Mouse (Mus musculus): ENCODE measurements at regions not wholly inside any gene's neighbourhood (a gene's known extent, or its start where the extent isn't known, plus 50 kb on each side); places are given as distances from the start of the nearest gene placed in this dataset.
A peak's percentile ranks its signal among the peaks of the same experiment; 100 is the strongest.

GRCm38 (mm10) chr13:71138745-71139312 is 297.2 kb upstream of the Adamts16 start:
- DNase-seq (ENCODE audit: low spot score) = no peak

GRCm38 (mm10) chr13:71135940-71136632 is 294.5 kb upstream of the Adamts16 start:
- no peak for DNase-seq (ENCODE audit: low spot score)

DNA sequence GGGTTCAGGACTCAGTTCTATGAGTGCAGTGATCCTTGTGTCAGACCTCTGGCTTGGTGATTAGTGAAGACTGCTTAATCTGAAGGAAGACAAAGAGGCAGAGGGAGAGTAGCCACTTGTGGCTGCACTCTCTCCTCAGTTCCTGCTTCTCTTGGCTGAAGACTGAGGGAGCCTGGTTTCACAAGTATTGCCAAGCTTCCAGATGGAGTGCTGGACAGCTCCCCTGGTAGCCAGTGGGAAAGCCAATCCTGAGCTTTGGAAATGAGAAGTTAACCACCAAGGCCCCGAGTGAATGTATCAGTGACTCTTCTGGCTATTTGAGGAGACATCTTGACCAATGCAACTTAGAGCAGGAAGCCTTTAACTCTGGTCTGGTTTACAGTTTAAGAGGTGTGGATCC is 279.9 kb upstream of the Adamts16 start:
- peak; percentile 8 for DNase-seq (ENCODE audit: low spot score)

GRCm38 (mm10) chr13:71108175-71108574 is 266.6 kb upstream of the Adamts16 start:
- DNase-seq (ENCODE audit: low spot score) = no peak

DNA sequence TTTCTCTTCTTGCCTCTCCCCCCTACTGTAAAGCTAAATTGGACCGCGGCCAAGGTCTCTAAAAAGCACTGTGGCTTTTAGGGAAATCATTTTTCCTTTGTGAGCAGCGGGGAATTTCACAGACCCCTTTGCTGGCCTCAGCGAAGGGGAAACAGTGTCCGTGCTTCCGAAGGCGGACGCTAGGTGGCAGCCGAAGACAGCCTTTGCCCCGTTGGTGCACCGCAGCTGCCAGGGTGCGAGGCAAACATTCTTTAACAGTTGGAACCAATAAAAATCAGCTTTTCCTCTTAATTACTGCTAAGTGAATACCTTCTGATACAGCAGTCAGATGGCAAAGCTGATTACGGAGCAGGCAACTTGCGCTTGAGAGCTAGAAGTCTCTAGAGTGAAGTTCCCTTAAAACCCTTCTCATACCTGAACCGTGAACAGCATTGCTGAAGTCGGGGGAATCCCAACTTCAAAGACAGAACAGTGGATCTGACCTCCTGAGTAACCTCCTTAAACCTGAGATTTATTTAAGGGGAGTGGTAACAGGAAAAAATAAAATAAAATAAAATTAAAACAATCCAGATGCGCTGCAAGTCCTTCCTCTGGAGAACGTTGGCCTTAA is 263.7 kb upstream of the Adamts16 start:
- peak; percentile 53 for DNase-seq (ENCODE audit: low spot score)

- no peak for DNase-seq (ENCODE audit: low spot score)
These were observed 263.0 kb upstream of the Adamts16 start for GRCm38 (mm10) chr13:71104419-71105228.

- DNase-seq (ENCODE audit: low spot score) = no peak
These were observed 242.7 kb upstream of the Adamts16 start for GRCm38 (mm10) chr13:71084301-71084700.

- no peak for DNase-seq (ENCODE audit: low spot score)
These were observed 234.3 kb upstream of the Adamts16 start for GRCm38 (mm10) chr13:71075916-71076315.

DNA sequence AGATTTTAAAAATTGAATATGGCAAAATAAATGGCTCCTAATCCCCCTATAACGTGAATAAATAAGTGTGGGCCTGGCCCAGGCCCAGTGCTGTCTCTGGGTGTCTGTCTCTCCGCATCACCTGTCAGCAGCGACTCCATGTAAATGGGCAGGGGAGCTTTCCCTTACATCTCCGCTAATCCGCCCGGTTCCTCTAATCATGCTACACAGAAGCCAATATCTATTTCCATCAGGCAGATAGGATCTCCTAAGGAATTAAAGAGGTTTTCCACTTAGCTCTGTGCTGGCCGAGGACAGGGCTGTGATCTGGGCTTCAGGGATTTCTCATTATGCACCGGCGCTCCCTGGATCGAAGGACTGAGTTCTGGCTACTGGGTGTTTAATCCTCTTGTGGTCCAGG is 232.4 kb upstream of the Adamts16 start:
- no peak for DNase-seq (ENCODE audit: low spot score)

- DNase-seq (ENCODE audit: low spot score) = no peak
These were observed 227.2 kb upstream of the Adamts16 start for GRCm38 (mm10) chr13:71068757-71069201.

DNA sequence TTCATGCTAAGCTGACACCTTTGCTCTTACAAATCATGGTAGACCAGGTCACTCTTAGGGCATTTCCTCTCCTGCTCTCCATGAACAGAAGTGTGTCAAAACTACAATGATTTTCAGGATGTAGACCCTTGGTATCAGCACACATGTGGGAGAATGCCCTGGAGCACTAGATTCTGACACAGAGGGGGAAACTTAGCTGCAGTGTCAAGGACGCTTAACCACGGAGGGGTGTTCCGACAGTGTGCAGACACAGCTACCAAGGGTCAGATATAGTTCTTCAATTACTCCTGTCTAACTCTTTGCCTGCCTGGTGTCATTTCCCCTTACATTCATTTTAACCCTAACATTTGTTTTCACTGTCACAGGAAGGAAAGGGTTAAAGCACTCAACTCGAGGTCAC is 226.4 kb upstream of the Adamts16 start:
- no peak for DNase-seq (ENCODE audit: low spot score)

GRCm38 (mm10) chr13:71065568-71065967 is 224.0 kb upstream of the Adamts16 start:
- DNase-seq (ENCODE audit: low spot score) = no peak

- no peak for DNase-seq (ENCODE audit: low spot score)
These were observed 223.1 kb upstream of the Adamts16 start for GRCm38 (mm10) chr13:71064590-71065307.

DNA sequence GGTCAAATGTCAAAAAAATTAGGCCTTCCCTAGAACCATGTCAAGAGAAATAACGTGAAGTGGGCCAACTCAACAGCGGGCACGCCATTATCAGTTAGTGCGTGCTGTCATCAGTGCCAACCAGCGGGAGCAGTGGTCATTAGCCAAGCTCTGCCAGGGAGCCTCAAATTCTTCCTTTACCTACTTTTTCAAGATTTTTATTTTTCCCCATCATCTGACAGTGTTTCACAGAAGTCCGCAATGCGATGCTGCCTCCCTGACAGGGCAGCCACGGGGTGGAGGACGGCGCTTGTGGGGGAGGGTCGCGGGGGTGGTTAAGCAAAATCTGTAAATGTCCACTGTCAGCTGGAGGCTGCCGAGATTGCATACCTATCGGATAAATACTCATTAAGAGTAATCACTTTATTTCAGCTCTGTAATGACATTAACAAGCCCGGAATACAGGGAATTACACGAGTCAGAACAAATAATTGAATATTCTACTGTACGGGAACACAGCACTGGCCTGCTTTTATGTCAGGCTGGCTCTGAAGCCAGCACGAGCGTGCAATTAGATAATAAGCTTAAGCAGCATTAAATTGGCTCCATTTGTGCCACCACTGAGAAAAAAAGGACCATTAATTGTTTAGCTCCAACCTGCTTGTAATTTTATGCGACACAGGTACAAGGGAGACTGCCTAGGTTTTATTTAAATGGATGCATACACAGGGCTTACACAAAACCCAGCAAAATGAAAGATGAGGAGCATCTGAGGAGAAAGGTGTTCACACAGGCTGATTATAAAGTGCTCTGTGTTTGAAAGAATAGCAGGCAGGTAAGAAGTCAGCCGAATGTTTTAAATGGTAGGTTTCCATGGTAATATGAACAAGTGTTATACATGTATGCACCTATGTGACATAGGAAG is 212.0 kb upstream of the Adamts16 start:
- DNase-seq (ENCODE audit: low spot score) = no peak

DNA sequence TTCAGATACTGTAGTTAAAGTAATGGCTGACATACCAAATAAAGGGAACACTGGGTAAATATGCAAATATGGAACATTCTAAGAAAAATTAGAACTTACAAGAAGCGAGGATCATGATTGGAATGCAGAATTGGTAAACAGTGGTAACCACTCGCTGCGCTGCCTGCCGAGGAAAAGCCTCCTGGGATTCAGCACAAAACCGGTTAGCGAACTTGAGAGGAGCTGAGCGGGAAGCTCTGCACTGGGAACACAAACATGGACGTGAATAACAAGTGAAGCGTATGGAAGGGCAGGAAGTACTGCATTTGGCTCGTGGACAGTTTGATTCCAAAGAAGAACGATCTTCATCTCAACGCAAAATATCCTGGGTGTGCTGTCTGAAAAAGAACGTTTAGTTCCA is 209.0 kb upstream of the Adamts16 start:
- DNase-seq (ENCODE audit: low spot score) = no peak

DNA sequence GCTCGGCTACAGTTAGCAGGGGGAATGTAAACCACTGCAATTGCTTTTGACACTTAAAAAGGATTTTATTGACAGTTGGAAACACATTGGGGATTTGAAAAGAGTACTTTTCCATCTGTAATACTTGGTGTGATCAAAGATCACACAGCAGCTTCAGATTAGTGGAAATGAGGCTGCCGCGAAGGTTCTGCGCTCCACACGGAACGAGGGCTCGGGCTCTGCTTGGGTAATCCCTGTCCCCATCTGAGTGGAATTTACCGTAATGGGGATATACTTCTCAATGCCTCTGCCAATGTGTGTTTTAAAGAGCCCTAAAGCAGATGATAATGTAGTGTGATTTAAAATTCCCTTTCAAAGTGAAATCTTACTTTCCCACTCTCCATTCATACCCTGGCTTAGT is 194.4 kb upstream of the Adamts16 start:
- DNase-seq (ENCODE audit: low spot score) = no peak

GRCm38 (mm10) chr13:71034926-71035687 is 193.5 kb upstream of the Adamts16 start:
- no peak for DNase-seq (ENCODE audit: low spot score)

- DNase-seq (ENCODE audit: low spot score) = no peak
These were observed 166.6 kb upstream of the Adamts16 start for GRCm38 (mm10) chr13:71008216-71008615.

GRCm38 (mm10) chr13:71006117-71006516 is 164.5 kb upstream of the Adamts16 start:
- DNase-seq (ENCODE audit: low spot score) = no peak

DNA sequence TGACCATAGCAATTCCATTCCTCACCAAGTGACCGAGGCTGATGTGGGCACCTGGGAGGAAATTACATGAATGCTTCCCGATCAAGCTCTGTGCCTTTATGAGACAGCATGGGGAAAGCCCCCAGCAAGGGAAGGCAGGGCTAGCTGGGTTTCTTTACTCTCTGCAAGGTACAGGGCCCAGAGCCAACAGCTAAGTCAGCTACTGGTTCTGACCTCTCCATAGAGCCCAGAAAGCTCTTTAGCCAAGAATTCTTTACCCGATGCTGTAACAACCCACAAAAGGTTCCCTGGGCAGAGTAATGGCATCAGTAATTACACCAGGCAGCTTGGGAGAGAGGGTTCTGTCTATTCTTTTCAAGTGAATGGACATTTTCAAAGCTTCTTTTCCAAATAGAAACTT is 161.9 kb upstream of the Adamts16 start:
- DNase-seq (ENCODE audit: low spot score) = no peak
